Mouse (Mus musculus): ENCODE results near the gene Rsph3a.
"Not testable (repeated sequence)": the region's sequence is repeated elsewhere in the genome, so short reads cannot be mapped to it uniquely, and the experiment has no call there.

Rsph3a gene

DNA sequence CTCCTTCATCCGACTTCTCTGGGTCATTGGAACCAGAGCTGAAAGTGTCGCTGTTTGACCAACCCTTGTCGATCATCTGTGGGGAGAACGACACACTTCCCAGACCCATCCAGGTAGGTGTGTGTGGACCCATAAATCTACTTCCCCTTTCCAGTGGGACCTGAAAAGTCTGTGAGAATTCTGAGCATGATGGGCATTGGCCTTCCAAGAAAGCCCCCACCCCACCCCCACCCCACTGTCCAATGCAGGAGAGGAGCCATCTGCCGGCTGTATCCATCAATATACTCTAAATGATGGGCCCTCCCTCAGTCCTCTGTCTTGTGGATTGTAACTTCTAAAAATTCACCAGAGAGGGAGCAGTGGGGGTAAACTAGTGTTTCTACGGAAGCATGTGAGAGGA is 16.8 kb upstream of the Rsph3a start:
- DNase-seq (ENCODE audit: low spot score in 2 of 2) = no peak

DNA sequence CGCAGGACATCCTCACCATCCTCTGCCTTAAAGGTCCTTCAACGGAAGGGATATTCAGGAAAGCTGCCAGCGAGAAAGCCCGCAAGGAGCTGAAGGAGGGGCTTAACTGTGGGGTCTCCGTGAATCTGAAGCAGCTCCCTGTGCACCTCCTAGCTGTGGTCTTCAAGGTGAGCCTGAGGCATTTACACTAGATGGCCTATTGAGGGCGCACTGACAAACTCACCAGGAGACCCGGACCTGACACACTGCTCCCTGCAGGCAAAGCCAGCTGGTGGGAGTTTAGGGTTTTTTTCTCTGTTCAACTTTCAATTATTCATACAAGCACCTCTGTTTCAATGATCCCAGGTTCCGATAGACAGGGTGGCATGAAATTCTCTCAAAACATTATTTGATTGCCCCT is 16.1 kb upstream of the Rsph3a start:
- DNase-seq (ENCODE audit: low spot score in 2 of 2) = no peak

DNA sequence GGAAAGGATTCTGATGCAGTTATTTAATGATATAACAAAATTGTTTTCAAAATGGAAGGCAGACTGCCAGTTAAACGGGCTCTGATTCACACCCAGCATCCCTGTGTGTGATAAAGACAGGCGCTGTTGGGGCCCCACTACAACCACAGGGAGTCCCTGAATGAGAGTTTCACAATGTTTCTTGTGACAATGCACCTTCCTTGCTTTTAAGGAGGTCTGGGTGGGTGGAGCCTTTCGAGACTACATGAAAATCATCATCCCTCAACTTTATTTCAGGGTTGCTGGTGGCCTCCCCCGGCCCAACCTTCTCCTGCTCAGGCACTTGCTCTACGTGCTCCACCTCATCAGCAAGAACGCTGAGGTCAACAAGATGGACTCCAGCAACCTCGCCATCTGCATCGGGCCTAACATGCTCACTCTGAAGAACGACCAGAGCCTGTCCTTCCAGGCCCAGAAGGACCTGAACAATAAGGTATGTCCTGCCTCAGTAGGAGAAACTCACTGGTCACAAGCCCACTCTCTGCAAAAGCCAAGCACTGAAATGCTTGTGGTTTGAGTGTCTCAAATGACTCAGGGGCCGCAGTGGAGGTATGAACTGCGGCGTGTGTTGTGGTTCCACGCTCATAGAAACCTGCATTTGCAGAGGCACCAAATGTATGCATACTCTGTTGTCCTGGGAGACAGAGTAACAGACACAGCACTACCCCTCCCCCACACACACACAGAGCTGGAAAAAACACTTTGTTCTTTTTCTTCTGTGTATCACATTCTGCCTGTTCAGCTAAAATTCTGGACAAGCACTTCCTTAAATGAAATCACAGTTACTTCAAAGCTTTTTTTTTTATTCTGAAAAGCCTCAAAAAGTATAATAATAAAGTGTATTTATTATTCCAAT is 14.1 kb upstream of the Rsph3a start:
- no peak for DNase-seq (ENCODE audit: low spot score in 2 of 2)

DNA sequence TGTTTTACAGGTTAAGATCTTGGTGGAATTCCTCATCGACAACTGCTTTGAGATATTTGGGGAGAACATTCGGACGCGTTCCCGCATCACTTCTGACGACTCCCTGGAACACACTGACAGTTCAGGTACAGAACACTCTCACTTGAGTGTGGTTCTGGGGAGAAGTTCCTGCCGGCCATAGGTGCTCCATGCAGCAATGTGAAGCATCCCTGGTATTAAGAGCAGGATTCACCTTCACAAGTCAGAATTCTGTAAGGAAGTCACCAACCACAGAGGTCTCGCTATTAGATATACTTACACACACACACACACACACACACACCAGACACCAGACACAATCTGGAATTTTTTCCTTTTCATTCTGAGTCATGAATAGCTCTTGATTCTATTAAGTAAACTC is 13.3 kb upstream of the Rsph3a start:
- DNase-seq (ENCODE audit: low spot score in 2 of 2) = not testable (repeated sequence)

DNA sequence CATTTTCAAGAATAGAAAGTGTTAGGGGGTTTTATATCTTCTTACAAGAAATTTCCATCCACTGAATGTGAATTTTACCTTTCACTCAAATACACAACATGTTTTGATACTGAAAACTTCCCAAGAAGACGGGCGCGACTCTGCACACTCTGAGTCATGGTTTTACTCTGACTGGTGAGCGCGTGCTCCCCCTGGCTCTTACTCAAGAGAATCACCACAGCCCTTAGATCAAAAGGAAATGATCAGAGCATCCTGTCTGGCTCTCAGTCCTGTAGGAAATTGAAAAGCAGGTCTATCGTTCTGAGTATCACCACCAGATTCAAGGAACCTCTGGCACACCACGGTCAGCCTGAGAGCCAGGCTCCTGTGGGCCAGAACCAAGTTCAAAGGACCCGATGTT is 5.8 kb upstream of the Rsph3a start:
- DNase-seq (ENCODE audit: low spot score in 2 of 2) = no peak

DNA sequence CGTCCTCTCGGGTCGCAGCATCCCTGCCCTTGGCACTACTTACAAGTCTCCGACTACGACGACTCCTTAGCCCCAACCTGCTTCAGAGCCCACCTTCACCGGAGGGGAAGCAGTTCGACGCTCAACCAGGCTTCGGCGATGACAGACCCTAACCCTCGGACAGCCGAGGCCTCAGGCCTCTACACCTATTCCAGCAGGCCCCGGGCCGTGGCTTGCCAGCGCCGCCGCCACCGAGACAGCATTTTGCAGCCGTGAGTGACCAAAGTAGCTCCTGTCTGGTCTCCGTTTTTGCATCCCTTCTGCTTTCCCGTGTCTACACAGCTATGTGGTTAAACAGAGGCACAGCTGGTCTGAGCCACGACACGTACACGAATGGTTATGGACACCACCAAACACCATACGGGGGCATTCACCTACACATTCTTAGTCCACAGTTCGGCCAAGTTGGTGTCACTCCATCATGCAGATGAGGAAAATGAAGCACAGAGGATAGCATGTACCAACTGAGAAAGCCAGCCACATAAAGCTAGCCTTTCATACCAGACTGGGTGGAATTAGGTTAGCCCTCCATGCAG is 726 bp downstream of the Rsph3a start:
- not testable (repeated sequence) for DNase-seq (ENCODE audit: low spot score in 2 of 2)

DNA sequence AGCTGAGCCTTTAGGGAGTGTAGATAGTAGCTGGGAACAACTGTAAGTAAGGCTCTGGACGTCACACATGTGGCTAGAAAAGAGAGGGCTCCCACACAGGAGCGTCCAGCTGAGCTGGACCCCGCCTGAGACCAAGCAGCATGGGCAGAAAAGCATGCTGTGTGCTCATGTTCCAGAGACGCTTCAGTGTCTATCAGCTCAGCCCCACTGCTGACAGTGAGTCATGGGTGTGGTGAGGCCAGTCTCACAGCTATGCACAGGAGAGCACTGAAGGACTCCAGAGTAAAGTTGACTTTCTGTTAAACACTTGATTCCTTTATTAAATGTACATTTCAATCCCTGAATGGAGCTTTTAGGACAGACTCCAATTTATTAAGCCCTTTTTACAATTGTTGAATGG is 5.9 kb downstream of the Rsph3a start:
- not testable (repeated sequence) for DNase-seq (ENCODE audit: low spot score in 2 of 2)

DNA sequence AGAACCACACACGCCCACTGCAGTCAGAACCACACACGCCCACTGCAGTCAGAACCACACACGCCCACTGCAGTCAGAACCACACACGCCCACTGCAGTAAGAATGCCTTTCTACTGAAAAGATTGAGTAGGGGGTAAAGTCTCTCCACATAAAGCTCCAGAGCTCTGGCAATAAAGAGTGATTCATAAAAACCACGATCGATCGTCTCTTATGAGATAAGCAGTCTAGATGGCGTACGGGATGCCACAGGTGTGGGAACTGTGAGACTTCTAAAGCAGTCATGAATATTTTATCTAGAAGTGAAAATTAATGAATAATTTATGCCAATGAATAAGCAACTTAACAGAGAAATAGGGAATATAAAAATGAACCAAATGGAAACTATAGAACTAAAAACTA is 11.8 kb downstream of the Rsph3a start:
- not testable (repeated sequence) for DNase-seq (ENCODE audit: low spot score in 2 of 2)

DNA sequence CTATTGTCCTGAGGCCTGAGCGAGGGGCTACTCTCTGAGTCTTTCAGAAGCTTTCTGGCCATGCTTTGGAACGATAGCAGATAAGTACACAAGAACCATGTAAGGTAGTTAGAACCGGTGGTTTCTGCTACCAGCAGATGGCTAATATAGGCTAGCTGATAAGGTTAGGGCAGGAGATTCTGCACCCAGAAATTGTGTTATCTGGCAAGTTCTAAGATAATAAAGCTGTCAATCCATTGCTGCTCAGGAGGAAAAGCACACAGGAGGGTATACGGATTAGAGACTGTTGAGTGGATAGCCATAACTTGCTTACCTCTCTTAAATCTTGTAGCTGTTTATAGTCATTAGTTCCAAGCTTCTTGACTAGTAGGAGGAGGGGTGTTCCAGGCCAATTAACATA is 17.9 kb downstream of the Rsph3a start:
- DNase-seq (ENCODE audit: low spot score in 2 of 2) = not testable (repeated sequence)

DNA sequence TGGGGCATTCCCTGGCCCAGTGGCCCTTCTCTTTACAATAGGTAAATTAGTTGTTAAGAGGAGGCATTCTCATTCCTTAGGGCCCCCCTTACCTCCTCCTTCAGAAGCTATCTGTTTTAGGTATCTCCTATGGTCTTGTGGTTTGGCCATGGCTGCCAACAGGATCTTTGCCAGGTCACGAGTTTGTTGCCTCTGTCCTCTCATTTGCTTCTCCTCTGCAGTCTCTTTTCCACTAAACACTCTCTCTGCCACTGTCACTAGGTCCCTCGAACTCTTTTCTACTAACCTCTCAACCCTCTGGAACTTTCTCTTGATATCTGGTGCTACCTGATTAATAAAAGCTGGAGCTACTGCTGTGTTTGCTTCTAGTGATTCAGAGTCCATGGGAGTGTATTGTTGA is 19.0 kb downstream of the Rsph3a start:
- not testable (repeated sequence) for DNase-seq (ENCODE audit: low spot score in 2 of 2)

DNA sequence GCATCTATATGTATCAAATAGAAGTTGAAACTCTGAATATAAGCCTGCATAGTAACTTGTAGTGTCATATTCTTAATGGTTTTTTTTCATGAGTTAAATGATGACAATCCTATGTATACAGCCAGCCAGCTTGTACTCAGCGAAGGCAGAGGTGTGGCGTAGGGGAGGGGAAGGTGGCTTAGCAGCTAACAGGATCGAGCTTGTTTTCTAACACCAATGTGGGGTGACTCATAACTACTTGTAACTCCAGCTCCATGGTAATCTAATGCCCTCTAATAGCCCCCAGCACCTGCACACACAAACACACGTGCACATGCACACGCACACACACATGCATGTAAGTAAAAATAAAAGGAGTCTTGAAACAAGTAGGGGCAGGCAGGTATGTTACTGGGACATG is 23.1 kb downstream of the Rsph3a start:
- not testable (repeated sequence) for DNase-seq (ENCODE audit: low spot score in 2 of 2)

DNA sequence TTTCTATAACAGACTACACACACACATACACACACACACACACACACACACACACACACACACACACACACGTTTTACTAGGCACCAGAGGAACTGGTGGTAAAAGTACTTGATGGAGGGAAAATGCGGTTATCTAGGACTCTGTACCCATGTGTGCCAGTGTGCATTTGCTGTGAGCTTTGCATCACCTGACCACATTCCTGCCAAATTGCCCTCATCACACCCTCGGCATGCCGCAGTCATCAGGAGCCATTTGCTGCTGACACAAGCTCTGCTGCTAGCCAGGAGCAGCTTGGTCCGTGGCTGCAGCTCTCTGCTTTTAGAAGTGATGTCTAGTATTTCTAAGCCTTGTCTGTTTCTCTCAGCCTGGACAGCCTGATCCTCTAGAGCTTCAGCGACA is 24.4 kb downstream of the Rsph3a start:
- not testable (repeated sequence) for DNase-seq (ENCODE audit: low spot score in 2 of 2)

DNA sequence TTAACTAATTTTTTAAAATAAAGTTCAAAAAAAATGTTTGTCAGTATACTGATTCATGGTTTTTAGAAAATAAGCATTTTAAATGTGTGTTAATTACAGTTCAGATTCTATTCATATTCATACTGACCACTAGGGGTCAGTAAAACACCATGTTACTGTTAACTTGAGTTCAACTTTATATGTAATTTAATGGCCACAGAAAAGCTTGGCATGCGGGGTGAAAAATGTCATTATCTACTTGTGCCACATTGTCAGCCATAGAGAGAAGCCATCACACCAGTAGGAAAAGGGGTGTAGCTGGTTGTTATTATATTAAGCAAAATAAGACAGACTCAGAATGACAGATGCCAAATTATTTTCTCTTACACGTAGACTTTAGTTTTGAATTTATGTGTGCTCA is 38.1 kb downstream of the Rsph3a start:
- not testable (repeated sequence) for DNase-seq (ENCODE audit: low spot score in 2 of 2)

DNA sequence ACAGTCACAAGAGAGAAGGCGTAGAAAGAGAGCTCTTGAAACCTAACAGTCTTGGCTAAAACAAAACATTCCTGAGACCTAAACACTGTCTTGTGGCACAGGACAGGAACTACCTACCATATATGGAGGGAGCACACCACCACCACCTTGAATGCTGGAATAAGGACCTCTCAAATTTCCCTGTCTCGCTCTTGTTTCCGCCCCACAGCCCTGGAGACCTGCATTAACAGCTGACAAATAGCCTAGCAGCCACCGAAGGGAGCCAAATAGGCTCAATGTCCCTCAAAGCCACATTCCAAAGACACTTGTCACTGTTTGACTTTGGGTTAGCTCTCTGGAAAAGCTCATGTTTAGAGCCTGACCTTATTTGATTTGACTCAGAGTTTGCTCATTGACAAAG is 40.2 kb downstream of the Rsph3a start:
- DNase-seq (ENCODE audit: low spot score in 2 of 2) = not testable (repeated sequence)

DNA sequence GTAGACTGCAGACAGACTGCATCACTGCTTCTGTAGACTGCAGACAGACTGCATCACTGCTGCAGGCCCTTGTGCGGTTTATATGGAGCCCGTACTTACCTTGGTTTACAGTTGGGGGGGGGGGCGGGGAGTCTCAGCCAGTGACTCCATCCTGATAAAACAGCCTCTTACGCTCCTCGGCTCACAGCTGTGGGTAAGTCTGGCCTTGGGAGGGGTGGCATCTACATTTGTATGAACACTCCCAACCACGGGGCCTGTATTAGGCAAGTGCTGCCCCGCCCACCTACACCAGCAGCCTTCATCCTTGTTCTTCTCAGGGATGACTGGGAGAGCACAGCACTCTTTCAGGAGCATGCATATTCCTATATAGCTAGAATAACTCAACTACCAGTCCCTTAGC is 41.6 kb downstream of the Rsph3a start:
- not testable (repeated sequence) for DNase-seq (ENCODE audit: low spot score in 2 of 2)

DNA sequence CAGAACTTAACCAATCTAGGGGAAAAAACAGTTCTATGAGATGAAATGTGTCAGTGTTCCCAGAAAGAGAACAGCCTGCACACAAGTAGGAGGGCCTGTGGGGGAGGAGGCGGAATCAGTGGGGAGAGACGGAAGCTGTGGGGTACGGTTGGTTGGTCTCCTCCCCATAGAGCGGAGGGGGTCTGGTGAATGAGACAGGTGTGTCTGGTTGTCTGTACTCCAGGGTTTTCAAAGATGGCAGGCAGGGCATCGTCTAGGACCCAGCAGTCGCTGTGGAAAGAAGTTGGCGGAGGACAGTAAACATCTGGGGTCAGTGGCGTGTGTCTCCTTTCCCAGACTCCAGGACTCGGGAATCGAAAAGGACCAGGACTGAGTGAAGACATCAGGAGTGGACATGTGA is 57.8 kb downstream of the Rsph3a start:
- not testable (repeated sequence) for DNase-seq (ENCODE audit: low spot score in 2 of 2)

DNA sequence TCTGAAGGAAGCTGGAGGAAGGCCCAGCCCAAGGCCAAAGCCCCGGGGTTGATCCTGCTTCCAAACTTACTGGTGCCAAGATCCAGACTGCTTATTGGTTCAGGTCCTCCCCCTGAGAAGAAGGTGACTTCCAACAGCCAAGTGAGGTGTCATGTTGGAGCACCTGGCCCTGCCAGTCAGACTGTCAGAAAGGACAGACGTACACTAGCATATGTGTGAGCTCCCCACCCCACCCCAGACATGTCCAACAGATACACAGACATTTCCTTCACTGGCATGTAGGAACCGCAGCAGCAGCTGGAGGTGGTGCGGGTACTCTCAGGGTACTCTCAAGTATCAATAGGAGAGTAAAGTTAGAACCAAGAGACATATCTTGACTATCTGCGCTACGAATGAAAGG is 61.4 kb downstream of the Rsph3a start:
- not testable (repeated sequence) for DNase-seq (ENCODE audit: low spot score in 2 of 2)

DNA sequence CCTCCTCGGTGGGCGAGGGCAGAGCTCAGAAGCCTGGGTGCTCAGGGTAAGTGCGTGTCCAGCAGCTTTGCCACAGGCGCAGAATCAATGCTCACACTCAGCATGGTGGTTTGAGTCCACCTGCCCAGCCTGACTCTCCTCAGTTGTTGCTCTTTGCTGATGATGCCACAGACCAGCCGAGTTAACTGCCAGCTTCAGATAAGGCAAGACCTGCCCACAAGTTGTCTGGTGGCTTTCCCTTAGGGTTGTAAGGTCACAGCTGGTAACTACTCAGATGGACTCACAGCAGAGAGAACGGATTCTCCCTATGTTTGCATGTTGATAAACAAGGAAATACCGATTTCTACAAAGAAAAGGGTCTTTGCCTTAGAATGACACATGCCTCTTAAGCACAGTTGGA is 64.2 kb downstream of the Rsph3a start:
- not testable (repeated sequence) for DNase-seq (ENCODE audit: low spot score in 2 of 2)

DNA sequence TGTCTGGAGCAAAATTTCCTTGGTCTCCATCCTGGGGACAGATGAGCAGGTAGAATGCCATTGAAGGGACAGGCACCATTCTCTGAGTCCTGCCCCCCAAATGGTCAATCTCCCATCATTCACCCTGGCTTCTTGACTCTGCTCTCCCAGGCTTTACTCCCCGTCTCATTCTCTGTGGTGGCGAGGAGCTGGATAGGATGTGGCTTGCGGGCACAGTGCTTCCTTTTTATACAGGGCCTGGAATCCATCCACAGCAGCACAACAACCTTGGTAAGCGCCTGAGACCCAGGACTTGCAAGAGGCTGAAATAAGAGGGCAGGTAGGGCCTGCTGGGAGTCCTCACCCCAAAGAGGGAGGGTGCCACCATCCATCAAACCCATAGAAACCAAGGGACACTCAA is 68.6 kb downstream of the Rsph3a start:
- DNase-seq (ENCODE audit: low spot score in 2 of 2) = not testable (repeated sequence)

DNA sequence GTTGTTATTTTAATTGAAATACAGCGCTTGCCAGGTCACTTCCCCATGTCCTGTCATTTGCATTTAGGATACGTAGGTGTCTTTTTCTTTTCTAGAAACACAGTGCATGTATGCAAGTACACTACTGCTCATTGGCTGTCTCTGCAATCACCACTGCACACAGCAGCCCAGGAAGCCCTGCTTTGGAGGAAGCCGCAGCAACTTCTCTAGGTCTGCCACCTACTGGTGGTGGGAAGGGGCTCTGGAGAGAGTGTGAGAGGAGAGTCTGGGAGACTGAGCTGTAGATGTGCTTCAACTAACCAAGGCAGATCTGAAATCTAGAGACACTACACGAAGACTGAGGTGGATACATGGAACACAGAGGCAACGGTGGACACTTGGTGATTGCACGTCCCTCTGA is 77.3 kb downstream of the Rsph3a start:
- DNase-seq (ENCODE audit: low spot score in 2 of 2) = not testable (repeated sequence)

DNA sequence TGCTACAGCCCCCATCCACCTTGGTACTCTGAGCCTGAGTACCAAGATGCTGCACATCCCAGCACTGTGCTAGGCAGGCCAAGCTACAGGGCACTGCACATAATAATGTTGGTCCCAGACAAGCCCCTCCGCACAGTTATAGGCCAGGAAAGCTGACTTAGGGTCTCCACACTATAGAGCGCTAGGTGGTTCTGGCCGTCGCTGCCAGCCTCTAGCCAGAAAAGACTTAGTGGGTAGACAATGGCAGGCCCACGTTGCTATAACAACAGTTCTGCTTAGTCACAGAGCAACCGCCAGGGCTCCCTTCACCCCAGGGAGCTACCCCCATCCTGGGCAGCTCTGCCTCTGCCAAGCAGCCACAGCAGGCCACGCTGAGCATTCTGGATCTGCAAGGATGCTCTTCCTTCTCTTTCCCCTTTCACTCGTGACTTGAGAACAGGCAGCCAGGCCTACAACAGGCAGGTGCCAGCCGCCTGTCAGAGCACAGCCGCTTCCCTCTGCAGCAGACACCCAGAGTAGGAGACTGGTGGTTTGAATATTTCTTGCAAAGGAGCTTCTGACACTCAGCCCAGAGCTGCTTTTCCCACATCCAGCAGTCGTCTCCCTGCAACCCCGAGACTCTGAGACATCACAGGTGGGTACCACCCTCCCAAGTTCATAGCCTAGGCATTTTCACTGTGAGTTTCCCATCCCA is 82.2 kb downstream of the Rsph3a start:
- DNase-seq (ENCODE audit: low spot score in 2 of 2) = not testable (repeated sequence)
